In the genomic region with DNA sequence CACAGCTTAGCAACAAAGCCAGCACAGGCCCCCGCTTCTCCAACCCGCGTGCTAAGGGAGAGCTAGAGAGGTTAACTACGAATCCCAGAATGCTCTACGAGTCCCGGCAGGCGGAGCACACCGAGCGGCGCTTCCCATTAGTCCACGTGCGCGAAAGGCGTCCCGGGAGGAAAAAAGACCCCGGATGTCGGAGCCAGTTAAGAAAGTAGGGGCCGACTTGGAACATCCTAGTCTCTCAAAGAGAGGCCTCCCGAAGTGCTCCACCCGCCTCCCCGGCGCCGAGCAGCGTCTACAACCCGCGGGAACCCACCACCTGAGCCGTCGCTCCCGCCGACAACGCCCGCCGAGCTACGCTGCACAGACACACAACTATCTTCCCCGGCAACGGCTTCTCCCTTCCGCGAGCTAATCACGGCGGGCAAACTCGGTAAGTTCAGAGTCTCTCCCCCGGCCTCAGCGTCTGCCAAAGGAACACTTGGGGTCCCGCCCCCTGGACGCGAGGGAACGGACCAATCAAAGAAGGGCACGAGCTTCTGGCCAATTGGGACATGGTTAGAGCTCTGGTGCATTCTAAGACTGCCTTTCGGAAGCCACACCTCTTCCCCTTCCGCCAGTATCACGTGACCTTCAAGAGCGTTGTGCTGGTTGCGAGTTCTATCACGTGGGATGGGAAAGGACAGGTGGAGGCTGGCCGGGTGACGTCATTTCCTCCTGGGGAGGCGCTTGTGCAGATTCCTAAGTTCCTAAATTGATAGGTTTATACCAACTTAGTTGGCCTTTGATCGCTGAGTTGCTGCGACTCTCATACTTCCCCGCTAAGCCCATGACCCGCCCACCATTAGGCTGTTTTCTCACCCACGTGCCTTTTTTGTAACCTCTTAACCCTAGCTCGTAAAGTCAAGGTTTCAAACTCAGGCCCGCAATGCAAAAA, we compare ENCODE assay signal across 7 mouse cellular contexts. TPM values are rescaled to one million over a fixed set of nuclear protein-coding genes. Genes with fewer than 3 reads are reported as not detected.
DNase-seq lines count a peak whose midpoint lies in the region; ATAC-seq and TF ChIP-seq lines count a peak whose summit lies in the region.

TSS of gene BC024978 (plus strand) at position 101 of the 931 bp plus-strand sequence.
TSS of gene Snrpa (minus strand) at position 591 of the 931 bp plus-strand sequence.

- no peaks in the 10 kb centered on the region for H3K9me3 ChIP-seq in embryonic facial prominence, embryonic 10.5 days
- H3K9me3 ChIP-seq in intestine, postnatal 0 days (ENCODE audit: control insufficient read depth) = no peaks in the 10 kb centered on the region
- 0 out of 2 replicates have a peak, but pooled peaks cover under 1% of the 10 kb centered on the region for H3K9me3 ChIP-seq in midbrain, embryonic 12.5 days

- H3K36me3 ChIP-seq in embryonic facial prominence, embryonic 10.5 days (replicated peaks) = peaks cover 66% of the 10 kb centered on the region
- H3K36me3 ChIP-seq in intestine, postnatal 0 days (ENCODE audit: control insufficient read depth, insufficient read depth) = peaks cover 29% of the 10 kb centered on the region
- H3K36me3 ChIP-seq in midbrain, embryonic 12.5 days = peaks cover 36% of the 10 kb centered on the region
- peaks cover 35% of the 10 kb centered on the region for H3K36me3 ChIP-seq in small intestine, adult 2 months (ENCODE audit: control insufficient read depth, insufficient read depth, low read length)

- peak within 1 kb of the TSS; percentile 74 for H3K4me2 ChIP-seq in intestine, postnatal 0 days (replicated peaks; ENCODE audit: low read depth)
- peak within 1 kb of the TSS; percentile 93 for H3K4me2 ChIP-seq in midbrain, embryonic 12.5 days (replicated peaks)

- peak; percentile 62; the same call in 1 of the 2 replicates for TF ChIP-seq POLR2A in small intestine, adult 2 months (IDR thresholded peaks at IDR 0.05; ENCODE audit: low read depth, low read length)

- TF ChIP-seq CTCF in intestine, postnatal 0 days (IDR thresholded peaks at IDR 0.05; ENCODE audit: low read depth) = no peak
- no peak for TF ChIP-seq CTCF in small intestine, adult 2 months (IDR thresholded peaks at IDR 0.05; ENCODE audit: extremely low read depth, insufficient read length, insufficient replicate concordance, low read depth, low read length)

- no peaks in the 10 kb centered on the region for H3K27me3 ChIP-seq in embryonic facial prominence, embryonic 10.5 days (replicated peaks; ENCODE audit: low read depth, poor library complexity, severe bottlenecking)
- no peaks in the 10 kb centered on the region for H3K27me3 ChIP-seq in intestine, postnatal 0 days (replicated peaks; ENCODE audit: control insufficient read depth, insufficient read depth, low read length)
- H3K27me3 ChIP-seq in midbrain, embryonic 12.5 days = no peaks in the 10 kb centered on the region
- no peaks in the 10 kb centered on the region for H3K27me3 ChIP-seq in small intestine, adult 2 months (ENCODE audit: control insufficient read depth, insufficient read depth, low read length)

- peak; percentile 95 for DNase-seq in adrenal gland, postnatal 10 days
- peak; percentile 97 for DNase-seq in embryonic facial prominence, embryonic 10.5 days (ENCODE audit: low spot score)
- peak; percentile 99 for DNase-seq in gonadal fat pad, adult 2 months (ENCODE audit: low read depth)
- peak; percentile 94 for DNase-seq in left cerebral cortex, postnatal 4 days

- ATAC-seq in intestine, postnatal 0 days = peak; percentile 99
- ATAC-seq in midbrain, embryonic 12.5 days (ENCODE audit: low FRiP score, low read depth) = peak; percentile 99

- H3K4me3 ChIP-seq in embryonic facial prominence, embryonic 10.5 days = peak within 1 kb of the TSS; percentile 90
- H3K4me3 ChIP-seq in intestine, postnatal 0 days (ENCODE audit: low read depth, low read length) = peak within 1 kb of the TSS; percentile 85
- peak within 1 kb of the TSS; percentile 89 for H3K4me3 ChIP-seq in midbrain, embryonic 12.5 days
- H3K4me3 ChIP-seq in small intestine, adult 2 months (ENCODE audit: low read depth, low read length) = peak within 1 kb of the TSS; percentile 87

- WGBS in embryonic facial prominence, embryonic 10.5 days = under 1% methylated on average over 64 of the region's 64 CpGs
- under 1% methylated on average over 64 of the region's 64 CpGs for WGBS in intestine, postnatal 0 days
- WGBS in midbrain, embryonic 12.5 days = 1% methylated on average over 64 of the region's 64 CpGs
- under 1% methylated on average over 64 of the region's 64 CpGs for WGBS in small intestine, adult 2 months

- H3K9ac ChIP-seq in intestine, postnatal 0 days (ENCODE audit: low read depth, low read length) = peak within 1 kb of the TSS; percentile 85
- peak within 1 kb of the TSS; percentile 88 for H3K9ac ChIP-seq in midbrain, embryonic 12.5 days (replicated peaks)

- peak within 1 kb of the TSS; percentile 98 for H3K27ac ChIP-seq in embryonic facial prominence, embryonic 10.5 days (replicated peaks)
- H3K27ac ChIP-seq in intestine, postnatal 0 days (ENCODE audit: low read depth, low read length) = peak within 1 kb of the TSS; percentile 100
- peak within 1 kb of the TSS; percentile 97 for H3K27ac ChIP-seq in midbrain, embryonic 12.5 days (replicated peaks)
- H3K27ac ChIP-seq in small intestine, adult 2 months (ENCODE audit: insufficient read depth, low read depth, low read length) = peak within 1 kb of the TSS; percentile 99

- intact Hi-C loops in left cerebral cortex, postnatal 4 days (cut with DNase I) = no loop called here

- H3K4me1 ChIP-seq in embryonic facial prominence, embryonic 10.5 days = peaks cover 23% of the 10 kb centered on the region
- H3K4me1 ChIP-seq in intestine, postnatal 0 days (replicated peaks; ENCODE audit: control insufficient read depth, insufficient read depth, low read length) = peaks cover 4% of the 10 kb centered on the region; the same call in 1 of the 2 replicates
- H3K4me1 ChIP-seq in midbrain, embryonic 12.5 days = peaks cover 24% of the 10 kb centered on the region
- peaks cover 10% of the 10 kb centered on the region; the same call in 1 of the 2 replicates for H3K4me1 ChIP-seq in small intestine, adult 2 months (ENCODE audit: control insufficient read depth, insufficient read depth, insufficient read length, low read length)

RNA-seq across cellular contexts. Expression of gene BC024978, which starts in this region (rescaled TPM):
- 10 to 100 TPM; 16.1 to 18.1 TPM for total RNA-seq in adrenal gland, postnatal 10 days (2021)
- 4.3 and 4.7 TPM in 2 replicates for polyA plus RNA-seq in embryonic facial prominence, embryonic 10.5 days (2016; fragmentation: Nextera tagmentation; extraction: Ambion mirVana)
- 15.6 and 18.2 TPM in 2 replicates for polyA plus RNA-seq in gonadal fat pad, adult 2 months (2012; rRNA removed)
- 1.9 and 2.4 TPM in 2 replicates for polyA plus RNA-seq in intestine, postnatal 0 days (2015; fragmentation: Nextera tagmentation; extraction: Ambion mirVana)
- 10 to 100 TPM; 16.3 to 18.0 TPM for total RNA-seq in left cerebral cortex, postnatal 4 days (2021)
- 3.9 and 4.5 TPM in 2 replicates for polyA plus RNA-seq in midbrain, embryonic 12.5 days (2016; fragmentation: Nextera tagmentation; extraction: Ambion mirVana)
- polyA plus RNA-seq in small intestine, adult 2 months (2012; rRNA removed) = 6.4 and 9.5 TPM in 2 replicates

RNA-seq across cellular contexts. Expression of gene Snrpa, which starts in this region (rescaled TPM):
- 10 to 100 TPM; 59.6 to 66.9 TPM for total RNA-seq in adrenal gland, postnatal 10 days (2021)
- polyA plus RNA-seq in embryonic facial prominence, embryonic 10.5 days (2016; fragmentation: Nextera tagmentation; extraction: Ambion mirVana) = 415 and 427 TPM in 2 replicates
- 141 and 161 TPM in 2 replicates for polyA plus RNA-seq in gonadal fat pad, adult 2 months (2012; rRNA removed)
- polyA plus RNA-seq in intestine, postnatal 0 days (2015; fragmentation: Nextera tagmentation; extraction: Ambion mirVana) = 75.4 and 76.4 TPM in 2 replicates
- total RNA-seq in left cerebral cortex, postnatal 4 days (2021) = 100 to 1,000 TPM in 1 of 2 experiments, 10 to 100 TPM in 1; 98.6 to 110 TPM
- 277 and 286 TPM in 2 replicates for polyA plus RNA-seq in midbrain, embryonic 12.5 days (2016; fragmentation: Nextera tagmentation; extraction: Ambion mirVana)
- 73.2 and 138 TPM in 2 replicates for polyA plus RNA-seq in small intestine, adult 2 months (2012; rRNA removed)

Comparison
In these comparisons a context has a peak if more than half of its experiments do, and no peak if none do; other contexts are left out.
1. Peak in every context shown above with its lines: DNase-seq, ATAC-seq, H3K4me3 ChIP-seq and H3K27ac ChIP-seq.